Mouse (Mus musculus) embryonic facial prominence, embryonic 14.5 days (tissue): ENCODE results near the gene Gm8011. TPM values are rescaled to one million over a fixed set of nuclear protein-coding genes. Genes with fewer than 3 reads are reported as not detected.
"Not testable (repeated sequence)": the region's sequence is repeated elsewhere in the genome, so short reads cannot be mapped to it uniquely, and the experiment has no call there.

Experiments used
- ATAC-seq: fragments of 200-750 bp; cut with Nextera tagmentation; 2 replicates; pipeline ENCODE4 v1.8.0; 2017; ENCODE audit warnings: low read depth, moderate number of reproducible peaks, moderate TSS enrichment
- DNase-seq: peaks from one replicate; pipeline ENCODE4 v3.0.0-alpha.2; 2015; ENCODE audit warnings: low spot score
- H3K27ac ChIP-seq: fragments of 300-500 bp; sonication (generic); replicated peaks from 2 replicates; pipeline ENCODE4 v1.5.1; 2014; ENCODE audit warnings: low read depth, mild to moderate bottlenecking, low read length, moderate library complexity
- H3K27me3 ChIP-seq: fragments of 300-500 bp; sonication (generic); replicated peaks from 2 replicates; pipeline ENCODE4 v1.6.1; 2014; ENCODE audit warnings: low read length; ENCODE audit not compliant: control insufficient read depth, insufficient read depth
- H3K36me3 ChIP-seq: fragments of 300-500 bp; sonication (generic); 2 replicates; pipeline ENCODE4 v1.6.1; 2014; ENCODE audit warnings: low read length, mixed read lengths; ENCODE audit not compliant: control insufficient read depth, insufficient read depth
- H3K4me1 ChIP-seq: fragments of 300-500 bp; sonication (generic); 2 replicates; pipeline ENCODE4 v1.6.1; 2014; ENCODE audit warnings: antibody characterized with exemption, low read length; ENCODE audit not compliant: control insufficient read depth, insufficient read depth
- H3K4me2 ChIP-seq: fragments of 300-500 bp; sonication (generic); 2 replicates; pipeline ENCODE4 v1.6.1; 2014; ENCODE audit warnings: low read depth, mild to moderate bottlenecking, low read length, moderate library complexity, mixed read lengths
- H3K4me3 ChIP-seq: fragments of 300-500 bp; sonication (generic); 2 replicates; pipeline ENCODE4 v1.5.1; 2014; ENCODE audit warnings: low read depth, mild to moderate bottlenecking, low read length
- H3K9ac ChIP-seq: fragments of 300-500 bp; sonication (generic); 2 replicates; pipeline ENCODE4 v1.6.1; 2014; ENCODE audit warnings: low read depth, mild to moderate bottlenecking, low read length, moderate library complexity, mixed read lengths
- H3K9me3 ChIP-seq: fragments of 300-500 bp; sonication (generic); 2 replicates; pipeline ENCODE4 v1.6.1; 2016; ENCODE audit warnings: low read length; ENCODE audit not compliant: control insufficient read depth
- WGBS: fragments of 180-500 bp; shearing (Covaris S2); extraction: QIAGEN DNeasy Blood & Tissue Kit; methylation state at CpG from one replicate; pipeline ENCODE4 v1.1.7; 2014; 5-methylcytosine and 5-hydroxymethylcytosine counted together
- polyA plus RNA-seq: library from polyadenylated mRNA; unstranded; fragments of >200 nt; fragmentation: Nextera tagmentation; extraction: Ambion mirVana; gene quantifications from 2 replicates; pipeline ENCODE4 v1.2.1, GENCODE M21; 2014

The Gm8011 gene
- not detected in 2 replicates for polyA plus RNA-seq

DNA sequence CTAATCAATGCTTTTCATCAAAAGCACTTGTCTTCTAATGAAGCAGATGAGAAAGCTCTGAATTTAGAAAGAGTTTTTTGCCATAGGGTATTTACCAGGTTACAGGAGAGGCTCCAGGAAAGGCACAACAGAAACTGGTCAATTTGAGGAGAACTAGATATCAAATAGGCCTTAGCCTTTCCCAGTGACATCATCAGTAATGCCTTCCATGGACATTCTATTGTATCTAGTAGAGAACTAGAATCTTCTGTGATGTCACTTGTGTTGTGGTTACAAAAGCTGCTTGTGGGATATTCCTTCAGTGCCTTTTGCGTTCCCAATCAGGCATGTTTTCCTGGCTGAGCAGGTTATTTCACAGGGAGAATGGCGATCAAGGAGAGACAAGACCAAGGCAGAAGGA lies at the start of gene Gm8011:
Gm8011 (plus strand) TSS at position 301 of the 400 bp plus-strand sequence.
- 61% methylated on average over 2 of the region's 2 CpGs for WGBS
- H3K9ac ChIP-seq, H3K9me3 ChIP-seq, H3K27me3 ChIP-seq, H3K4me2 ChIP-seq, DNase-seq, H3K36me3 ChIP-seq, H3K4me1 ChIP-seq, H3K4me3 ChIP-seq, H3K27ac ChIP-seq, ATAC-seq: not testable (repeated sequence)

- not testable (repeated sequence) for H3K9me3 ChIP-seq, H3K9ac ChIP-seq, H3K4me2 ChIP-seq, H3K4me3 ChIP-seq, H3K27me3 ChIP-seq, ATAC-seq, H3K4me1 ChIP-seq, H3K27ac ChIP-seq, H3K36me3 ChIP-seq, DNase-seq
- WGBS, result 85% methylated on average over 2 of the region's 4 CpGs
Observed at GRCm38 (mm10) chr14:42439573-42439972, 24.1 kb upstream of the Gm8011 start, which contains the start of gene Gm8005. TSS of gene Gm8005 (minus strand) at chr14:42439673.

GRCm38 (mm10) chr14:42502249-42502648 lies 38.6 kb downstream of the Gm8011 start, which contains the start of gene Gm8020:
TSS of gene Gm8020 (minus strand) at chr14:42502349.
- not testable (repeated sequence) for ATAC-seq, H3K4me1 ChIP-seq

More at GRCm38 (mm10) chr14:42502249-42502648, 38.6 kb downstream of the Gm8011 start, which contains the start of gene Gm8020:
- not testable (repeated sequence) for H3K27ac ChIP-seq, H3K27me3 ChIP-seq, DNase-seq, H3K9me3 ChIP-seq, H3K36me3 ChIP-seq, H3K4me2 ChIP-seq, H3K9ac ChIP-seq, H3K4me3 ChIP-seq
- 83% methylated on average over 1 of the region's 3 CpGs for whole genome bisulfite sequencing

Other genes starting within 250 kb of the Gm8011 start
- not detected in 2 replicates for gene Gm17026, start 203.8 kb upstream of the Gm8011 start, polyA plus RNA-seq
- gene Gm9611, start 166.5 kb upstream of the Gm8011 start, polyA plus RNA-seq, result not detected in 2 replicates
- not detected in 2 replicates for gene Gm7995, start 153.7 kb upstream of the Gm8011 start, polyA plus RNA-seq
- not detected in 2 replicates for gene Gm8005, start 24.2 kb upstream of the Gm8011 start, polyA plus RNA-seq
- not detected in 2 replicates for gene Gm8020, start 38.5 kb downstream of the Gm8011 start, polyA plus RNA-seq
- gene Gm8024, start 60.4 kb downstream of the Gm8011 start, polyA plus RNA-seq, result not detected in 2 replicates
- gene Gm17124, start 136.0 kb downstream of the Gm8011 start, polyA plus RNA-seq, result not detected in 2 replicates
- not detected in 2 replicates for gene Gm3633, start 178.0 kb downstream of the Gm8011 start, polyA plus RNA-seq
- not detected in 2 replicates for gene Gm10378, start 192.1 kb downstream of the Gm8011 start, polyA plus RNA-seq